Mouse (Mus musculus) cerebellum, adult 11-12 months (tissue): ENCODE measurements around the gene Fam20a.
"Not testable (repeated sequence)": the region's sequence is repeated elsewhere in the genome, so short reads cannot be mapped to it uniquely, and the experiment has no call there.

ENCODE experiments used
- DNase-seq: peaks from one replicate; pipeline ENCODE4 v3.0.0; 2022

Fam20a gene

GRCm38 (mm10) chr11:109676621-109677373 is 45.3 kb downstream of the Fam20a start:
- DNase-seq = no peak

- no peak for DNase-seq
Measured at GRCm38 (mm10) chr11:109675771-109676170, 46.3 kb downstream of the Fam20a start.

GRCm38 (mm10) chr11:109675208-109675607 is 46.9 kb downstream of the Fam20a start:
- DNase-seq = no peak

GRCm38 (mm10) chr11:109674542-109674941 is 47.5 kb downstream of the Fam20a start:
- no peak for DNase-seq

GRCm38 (mm10) chr11:109673741-109674140 is 48.3 kb downstream of the Fam20a start:
- DNase-seq = no peak

- no peak for DNase-seq
Measured at GRCm38 (mm10) chr11:109672881-109673739, 49.0 kb downstream of the Fam20a start.

- DNase-seq = no peak
Measured at GRCm38 (mm10) chr11:109672396-109672795, 49.7 kb downstream of the Fam20a start.

GRCm38 (mm10) chr11:109672021-109672324 is 50.1 kb downstream of the Fam20a start:
- DNase-seq = no peak

GRCm38 (mm10) chr11:109671136-109672020 is 50.7 kb downstream of the Fam20a start:
- no peak for DNase-seq

GRCm38 (mm10) chr11:109670026-109670916 is 51.8 kb downstream of the Fam20a start:
- DNase-seq = no peak

GRCm38 (mm10) chr11:109669149-109669708 is 52.9 kb downstream of the Fam20a start:
- no peak for DNase-seq

- no peak for DNase-seq
Measured at GRCm38 (mm10) chr11:109668115-109668725, 53.9 kb downstream of the Fam20a start.

- no peak for DNase-seq
Measured at GRCm38 (mm10) chr11:109667371-109667770, 54.7 kb downstream of the Fam20a start.

GRCm38 (mm10) chr11:109666411-109666810 is 55.7 kb downstream of the Fam20a start:
- DNase-seq = no peak

- no peak for DNase-seq
Measured at GRCm38 (mm10) chr11:109665424-109665823, 56.7 kb downstream of the Fam20a start.

GRCm38 (mm10) chr11:109664293-109664692 is 57.8 kb downstream of the Fam20a start:
- no peak for DNase-seq

- not testable (repeated sequence) for DNase-seq
Measured at GRCm38 (mm10) chr11:109660526-109660925, 61.6 kb downstream of the Fam20a start.

GRCm38 (mm10) chr11:109656232-109656631 is 65.8 kb downstream of the Fam20a start:
- DNase-seq = no peak

- no peak for DNase-seq
Measured at GRCm38 (mm10) chr11:109654581-109654980, 67.5 kb downstream of the Fam20a start.

GRCm38 (mm10) chr11:109653201-109653600 is 68.9 kb downstream of the Fam20a start:
- no peak for DNase-seq

GRCm38 (mm10) chr11:109652505-109652904 is 69.6 kb downstream of the Fam20a start:
- no peak for DNase-seq
